Mouse (Mus musculus): Measurements from ENCODE around the gene Gpsm1.
A peak's percentile ranks its signal among the peaks of the same experiment; 100 is the strongest.
"Not testable (repeated sequence)": the region's sequence is repeated elsewhere in the genome, so short reads cannot be mapped to it uniquely, and the experiment has no call there.

The Gpsm1 gene

GRCm38 (mm10) chr2:26372396-26372795 lies 57.1 kb downstream of the Gpsm1 start:
- no peak for DNase-seq (ENCODE audit: low read depth, low spot score)

- DNase-seq (ENCODE audit: low read depth, low spot score): peak; percentile 82
These were observed 64.9 kb downstream of the Gpsm1 start, which contains the start of gene Snapc4 for GRCm38 (mm10) chr2:26380131-26380771. Snapc4 (minus strand) TSS chr2:26380653.

GRCm38 (mm10) chr2:26380871-26381270 lies 65.6 kb downstream of the Gpsm1 start:
- not testable (repeated sequence) for DNase-seq (ENCODE audit: low read depth, low spot score)

GRCm38 (mm10) chr2:26387713-26388112 lies 72.4 kb downstream of the Gpsm1 start:
- no peak for DNase-seq (ENCODE audit: low read depth, low spot score)

DNA sequence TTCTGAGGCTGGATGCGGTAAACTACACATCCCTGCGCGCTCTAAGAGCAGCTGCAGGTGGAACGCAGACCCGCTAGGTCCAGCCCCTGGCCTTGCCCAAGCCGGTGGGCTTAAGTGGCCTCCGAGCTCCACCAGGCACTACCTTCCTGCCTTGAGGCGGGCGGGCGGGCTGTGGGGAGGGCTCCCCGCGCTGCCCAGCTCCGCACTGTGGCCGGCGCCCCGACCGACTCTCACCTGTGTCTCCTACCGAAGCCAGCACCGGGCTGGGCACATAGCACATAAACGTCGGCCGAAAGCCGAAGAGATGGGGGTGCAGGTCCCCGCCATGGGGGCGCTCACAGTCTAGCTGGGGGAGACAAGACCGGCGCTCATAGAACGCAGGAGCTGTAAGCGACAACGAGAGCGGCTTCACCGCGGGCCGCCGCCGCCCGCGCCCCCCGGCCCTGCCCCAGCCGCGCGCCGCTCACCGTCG lies 73.4 kb downstream of the Gpsm1 start:
- DNase-seq (ENCODE audit: low read depth, low spot score): no peak

- peak; percentile 80 for DNase-seq (ENCODE audit: low read depth, low spot score)
These were observed 73.9 kb downstream of the Gpsm1 start, which contains the start of the genes Entr1 and Pmpca for GRCm38 (mm10) chr2:26389154-26389690. Entr1 (minus strand) TSS chr2:26389316. Pmpca (plus strand) TSS chr2:26389339.

DNA sequence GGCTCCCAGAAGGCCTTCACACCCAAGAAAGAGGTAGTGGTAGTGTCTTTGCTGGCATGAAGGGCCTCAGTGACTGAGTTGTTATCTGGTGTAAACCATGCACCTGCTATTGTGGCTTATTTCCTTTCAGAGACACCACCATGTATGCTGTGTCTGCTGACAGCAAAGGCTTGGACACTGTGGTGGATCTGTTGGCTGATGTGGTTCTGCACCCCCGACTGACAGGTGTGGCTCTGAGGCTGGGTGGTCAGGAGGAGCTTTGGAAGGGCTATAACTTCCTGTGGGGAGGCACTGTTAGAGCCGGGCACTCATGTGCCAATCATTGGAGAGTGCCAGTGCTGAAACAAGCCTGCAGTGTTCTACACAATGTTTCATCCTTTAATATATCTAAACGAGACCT lies 75.6 kb downstream of the Gpsm1 start:
- no peak for DNase-seq (ENCODE audit: low read depth, low spot score)

DNA sequence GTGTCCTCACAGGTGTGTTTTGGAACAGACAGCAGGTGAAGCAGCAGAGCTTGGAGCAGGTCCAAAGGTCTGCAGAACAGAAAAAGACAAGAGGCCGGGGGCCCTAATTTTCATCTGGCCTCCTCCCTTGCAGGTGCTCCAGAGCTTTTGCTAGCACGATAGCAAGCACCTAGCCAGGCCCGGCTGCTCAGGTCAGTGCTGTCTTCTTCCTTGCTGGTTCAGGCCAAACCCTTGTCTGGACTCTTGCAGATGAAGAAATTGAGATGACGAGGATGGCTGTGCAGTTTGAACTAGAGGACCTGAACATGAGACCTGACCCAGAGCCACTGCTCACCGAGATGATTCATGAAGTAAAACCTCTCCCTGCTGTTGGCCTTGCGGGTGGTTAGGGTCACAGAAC lies 76.3 kb downstream of the Gpsm1 start:
- no peak for DNase-seq (ENCODE audit: low read depth, low spot score)
